Mouse (Mus musculus) myocyte (in vitro differentiated cells): ENCODE results near the gene Ugt1a6a. TPM values are rescaled to one million over a fixed set of nuclear protein-coding genes. Genes with fewer than 3 reads are reported as not detected.
"Not testable (repeated sequence)": the region's sequence is repeated elsewhere in the genome, so short reads cannot be mapped to it uniquely, and the experiment has no call there.

ENCODE experiments used
- H3K27me3 ChIP-seq: one replicate; pipeline ENCODE4 v1.6.1; 2011; ENCODE audit not compliant: control insufficient read depth, insufficient read depth, insufficient read length
- H3K36me3 ChIP-seq: one replicate; pipeline ENCODE4 v1.6.1; 2011; ENCODE audit not compliant: control insufficient read depth, insufficient read depth
- H3K4me2 ChIP-seq: one replicate; pipeline ENCODE4 v1.6.1; 2011; ENCODE audit warnings: low read depth, control low read depth
- H3K4me3 ChIP-seq: one replicate; pipeline ENCODE4 v1.5.1; 2011; ENCODE audit warnings: mild to moderate bottlenecking, control low read depth, moderate library complexity
- H3K79me2 ChIP-seq: one replicate; pipeline ENCODE4 v1.6.1; 2011; ENCODE audit not compliant: control insufficient read depth, insufficient read depth
- H3ac ChIP-seq: one replicate; pipeline ENCODE4 v1.6.1; 2011; ENCODE audit not compliant: control insufficient read depth, insufficient read length
- CEBPB ChIP-seq: IDR thresholded peaks from 2 replicates; pipeline ENCODE4 v1.6.1; 2011; ENCODE audit warnings: mild to moderate bottlenecking, moderate library complexity; ENCODE audit not compliant: poor library complexity, insufficient read depth, severe bottlenecking
- E2F4 ChIP-seq: IDR thresholded peaks from one replicate; pipeline ENCODE4 v1.6.1; 2011; ENCODE audit warnings: mild to moderate bottlenecking, control low read depth, moderate library complexity; ENCODE audit not compliant: insufficient read depth
- MAX ChIP-seq: IDR thresholded peaks from one replicate; pipeline ENCODE4 v1.6.1; 2011; ENCODE audit warnings: low read depth, mild to moderate bottlenecking, control low read depth
- MYOD1 ChIP-seq, 3 experiments: IDR thresholded peaks; one replicate each; pipeline ENCODE4 v1.6.1; 2011; ENCODE audit warnings: control low read depth in 2 of 3, low read depth in 2 of 3, mild to moderate bottlenecking in 2 of 3, moderate library complexity in 1 of 3; ENCODE audit not compliant: insufficient read length in 2 of 3, control insufficient read depth in 1 of 3
- MYOG ChIP-seq, 3 experiments: IDR thresholded peaks; one replicate each; pipeline ENCODE4 v1.6.1; 2011; ENCODE audit warnings: control low read depth in 2 of 3, low read depth in 2 of 3, mild to moderate bottlenecking in 2 of 3; ENCODE audit not compliant: insufficient read length in 2 of 3, control insufficient read depth in 1 of 3, insufficient read depth in 1 of 3
- POLR2A ChIP-seq: IDR thresholded peaks from one replicate; pipeline ENCODE4 v1.6.1; 2011; ENCODE audit warnings: low read depth, mild to moderate bottlenecking, control low read depth, moderate library complexity; ENCODE audit not compliant: insufficient read length
- POLR2AphosphoS2 ChIP-seq: IDR thresholded peaks from one replicate; pipeline ENCODE4 v1.6.1; 2011; ENCODE audit warnings: low read depth, control low read depth; ENCODE audit not compliant: insufficient read length
- REST ChIP-seq: IDR thresholded peaks from one replicate; pipeline ENCODE4 v1.6.1; 2011; ENCODE audit warnings: mild to moderate bottlenecking, control low read depth, moderate library complexity; ENCODE audit not compliant: insufficient read depth, insufficient read length
- SRF ChIP-seq: IDR thresholded peaks from one replicate; pipeline ENCODE4 v1.6.1; 2011; ENCODE audit warnings: low read depth; ENCODE audit not compliant: control insufficient read depth, insufficient read length
- TCF12 ChIP-seq: IDR thresholded peaks from one replicate; pipeline ENCODE4 v1.6.1; 2011; ENCODE audit warnings: mild to moderate bottlenecking, control low read depth; ENCODE audit not compliant: poor library complexity, insufficient read depth, severe bottlenecking
- TCF3 ChIP-seq: IDR thresholded peaks from one replicate; pipeline ENCODE4 v1.6.1; 2011; ENCODE audit warnings: low read depth, control low read depth; ENCODE audit not compliant: insufficient read length
- USF1 ChIP-seq: IDR thresholded peaks from one replicate; pipeline ENCODE4 v1.6.1; 2011; ENCODE audit warnings: low read depth, mild to moderate bottlenecking, control low read depth, moderate library complexity
- polyA plus RNA-seq: library from polyadenylated mRNA; unstranded; fragments of >200 nt; fragmentation: generic; extraction: Trizol; gene quantifications from one replicate; pipeline ENCODE4 v1.2.1, GENCODE M21; 2012; ENCODE audit warnings: missing spikeins

The Ugt1a6a gene
- polyA plus RNA-seq, 1 experiment = 8.9 TPM

GRCm38 (mm10) chr1:88218591-88218990 lies 84.0 kb downstream of the Ugt1a6a start:
- no peaks in the 10 kb centered on the region for H3K36me3 ChIP-seq
- H3K79me2 ChIP-seq = no peaks in the 10 kb centered on the region
- no peak overlapping the region for H3K4me3 ChIP-seq
- H3ac ChIP-seq = no peak overlapping the region
- TF ChIP-seq SRF (no peak), TCF3 (no peak), MAX (no peak), MYOG (IDR thresholded peaks at IDR 0.05; ENCODE audit: control insufficient read depth in 1 of 3, insufficient read depth in 1 of 3, insufficient read length in 2 of 3, low read depth in 2 of 3) (no peak), E2F4 (no peak), TCF12 (no peak), MYOD1 (IDR thresholded peaks at IDR 0.05; ENCODE audit: control insufficient read depth in 1 of 3, insufficient read length in 2 of 3, low read depth in 2 of 3) (no peak), REST (no peak), POLR2A (no peak), POLR2AphosphoS2 (no peak), CEBPB (no peak), USF1 (no peak)
- H3K27me3 ChIP-seq = no peaks in the 10 kb centered on the region
- no peak overlapping the region for H3K4me2 ChIP-seq

DNA sequence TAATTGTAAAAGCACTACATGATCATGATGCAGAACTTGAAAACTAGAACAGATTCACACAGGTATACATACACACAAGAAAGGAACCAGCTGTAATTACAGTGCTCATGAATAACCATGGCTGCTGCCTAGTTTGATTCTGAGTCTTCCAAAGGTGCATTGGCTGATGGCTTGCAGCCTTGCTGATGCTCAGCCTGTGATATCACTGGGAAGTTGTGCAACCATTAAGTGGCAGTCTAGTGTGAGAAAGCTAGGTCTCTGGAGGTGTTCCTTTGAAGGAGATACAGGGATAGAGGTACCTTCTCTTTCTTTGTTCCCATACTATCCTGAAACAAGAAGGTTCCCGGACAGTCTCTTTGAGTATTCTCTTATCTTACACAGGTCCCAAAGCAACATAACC lies 84.4 kb downstream of the Ugt1a6a start:
- Histone ChIP-seq H3K4me2 (no peak overlapping the region), H3K36me3 (no peaks in the 10 kb centered on the region), H3K27me3 (no peaks in the 10 kb centered on the region), H3K4me3 (no peak overlapping the region), H3K79me2 (no peaks in the 10 kb centered on the region), H3ac (no peak overlapping the region)
- no peak for TF ChIP-seq MYOG (IDR thresholded peaks at IDR 0.05; ENCODE audit: control insufficient read depth in 1 of 3, insufficient read depth in 1 of 3, insufficient read length in 2 of 3, low read depth in 2 of 3)
- TF ChIP-seq E2F4 = no peak
- TF ChIP-seq POLR2A = no peak
- TF ChIP-seq MAX = no peak
- no peak for TF ChIP-seq MYOD1 (IDR thresholded peaks at IDR 0.05; ENCODE audit: control insufficient read depth in 1 of 3, insufficient read length in 2 of 3, low read depth in 2 of 3)
- TF ChIP-seq SRF = no peak
- no peak for TF ChIP-seq TCF3
- TF ChIP-seq USF1 = no peak
- TF ChIP-seq CEBPB = no peak

DNA sequence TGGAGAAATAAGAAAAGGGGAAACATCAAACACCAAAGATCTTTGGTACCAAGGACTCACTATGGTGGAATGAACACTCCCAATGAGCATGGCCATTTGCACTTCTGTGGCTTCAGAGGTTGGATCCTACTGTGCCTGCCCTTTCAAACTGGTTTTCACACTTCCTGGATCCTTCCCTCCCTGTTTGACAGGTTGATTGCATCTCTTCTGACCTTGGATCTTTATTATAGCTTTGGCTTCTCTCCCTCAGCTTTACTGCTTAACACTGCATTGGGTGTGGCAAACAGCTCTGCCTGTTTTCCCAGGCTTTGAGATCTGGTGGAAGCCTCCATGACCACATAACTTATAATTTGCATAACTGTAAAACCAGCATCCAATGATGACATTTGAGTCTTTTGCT lies 85.7 kb downstream of the Ugt1a6a start:
- no peaks in the 10 kb centered on the region for H3K27me3 ChIP-seq
- no peaks in the 10 kb centered on the region for H3K79me2 ChIP-seq
- H3K4me2 ChIP-seq = no peak overlapping the region
- TF ChIP-seq E2F4 (no peak), SRF (no peak), TCF3 (no peak), POLR2A (no peak), MYOG (IDR thresholded peaks at IDR 0.05; ENCODE audit: control insufficient read depth in 1 of 3, insufficient read depth in 1 of 3, insufficient read length in 2 of 3, low read depth in 2 of 3) (no peak), CEBPB (no peak), POLR2AphosphoS2 (no peak), REST (no peak), TCF12 (no peak), MAX (no peak)
- no peak overlapping the region for H3K4me3 ChIP-seq
- no peaks in the 10 kb centered on the region for H3K36me3 ChIP-seq
- no peak overlapping the region for H3ac ChIP-seq

DNA sequence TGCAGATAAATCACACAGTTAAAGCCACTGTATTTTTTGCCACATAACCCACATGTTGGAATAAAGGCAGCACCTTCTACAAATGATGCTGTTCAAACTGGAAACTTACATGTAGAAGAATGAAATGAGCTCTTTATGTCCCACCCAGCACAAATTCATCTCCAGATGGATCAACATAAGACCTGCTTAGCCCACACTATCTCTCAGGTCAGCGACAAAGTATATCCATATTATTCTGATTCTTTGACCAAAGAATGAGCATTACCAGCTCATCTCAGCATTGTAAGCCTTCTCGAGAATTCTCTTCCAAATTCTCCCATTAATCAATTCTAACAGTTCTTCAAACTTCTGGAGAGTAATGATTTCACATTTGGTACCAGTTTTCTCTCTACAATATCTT lies 87.6 kb downstream of the Ugt1a6a start:
- TF ChIP-seq MAX (no peak), TCF3 (no peak), USF1 (no peak), MYOD1 (IDR thresholded peaks at IDR 0.05; ENCODE audit: control insufficient read depth in 1 of 3, insufficient read length in 2 of 3, low read depth in 2 of 3) (no peak), MYOG (IDR thresholded peaks at IDR 0.05; ENCODE audit: control insufficient read depth in 1 of 3, insufficient read depth in 1 of 3, insufficient read length in 2 of 3, low read depth in 2 of 3) (no peak), TCF12 (no peak), CEBPB (no peak), SRF (no peak), REST (no peak), E2F4 (no peak)

DNA sequence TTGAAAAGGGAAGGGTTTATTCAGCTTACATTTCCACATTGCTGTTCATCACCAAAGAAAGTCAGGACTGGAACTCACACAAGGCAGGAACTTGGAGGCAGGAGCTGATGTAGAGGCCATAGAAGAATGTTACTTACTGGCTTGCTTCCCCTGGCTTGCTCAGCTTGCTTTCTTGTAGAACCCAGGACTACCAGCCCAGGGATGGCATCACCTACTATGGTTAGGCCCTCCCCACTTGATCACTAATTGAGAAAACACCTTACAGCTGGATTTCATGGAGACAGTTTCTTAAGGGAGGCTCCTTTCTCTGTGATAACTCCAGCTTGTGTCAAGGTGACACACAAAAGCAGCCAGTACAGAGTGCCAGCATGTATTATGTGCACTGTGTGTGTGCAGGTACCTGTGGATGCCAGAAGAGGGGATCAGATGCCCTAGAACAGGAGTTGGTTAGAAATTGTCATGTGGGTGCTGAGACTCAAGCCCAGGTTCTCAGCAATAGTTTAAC lies 88.5 kb downstream of the Ugt1a6a start:
- H3K79me2 ChIP-seq, H3K36me3 ChIP-seq, H3K27me3 ChIP-seq, H3K4me2 ChIP-seq, H3ac ChIP-seq, H3K4me3 ChIP-seq: not testable (repeated sequence)

More for the DNA sequence above, 87.6 kb downstream of the Ugt1a6a start:
- Histone ChIP-seq H3K4me2 (no peak overlapping the region), H3ac (no peak overlapping the region), H3K79me2 (no peaks in the 10 kb centered on the region), H3K4me3 (no peak overlapping the region), H3K27me3 (no peaks in the 10 kb centered on the region), H3K36me3 (no peaks in the 10 kb centered on the region)
